Mouse (Mus musculus): ENCODE measurements around the gene Gm21983. TPM values are rescaled to one million over a fixed set of nuclear protein-coding genes. Genes with fewer than 3 reads are reported as not detected.
A peak's percentile ranks its signal among the peaks of the same experiment; 100 is the strongest.

Gm21983 gene
- polyA plus RNA-seq (2014; fragmentation: Nextera tagmentation; extraction: Ambion mirVana) = not detected in 2 replicates

DNA sequence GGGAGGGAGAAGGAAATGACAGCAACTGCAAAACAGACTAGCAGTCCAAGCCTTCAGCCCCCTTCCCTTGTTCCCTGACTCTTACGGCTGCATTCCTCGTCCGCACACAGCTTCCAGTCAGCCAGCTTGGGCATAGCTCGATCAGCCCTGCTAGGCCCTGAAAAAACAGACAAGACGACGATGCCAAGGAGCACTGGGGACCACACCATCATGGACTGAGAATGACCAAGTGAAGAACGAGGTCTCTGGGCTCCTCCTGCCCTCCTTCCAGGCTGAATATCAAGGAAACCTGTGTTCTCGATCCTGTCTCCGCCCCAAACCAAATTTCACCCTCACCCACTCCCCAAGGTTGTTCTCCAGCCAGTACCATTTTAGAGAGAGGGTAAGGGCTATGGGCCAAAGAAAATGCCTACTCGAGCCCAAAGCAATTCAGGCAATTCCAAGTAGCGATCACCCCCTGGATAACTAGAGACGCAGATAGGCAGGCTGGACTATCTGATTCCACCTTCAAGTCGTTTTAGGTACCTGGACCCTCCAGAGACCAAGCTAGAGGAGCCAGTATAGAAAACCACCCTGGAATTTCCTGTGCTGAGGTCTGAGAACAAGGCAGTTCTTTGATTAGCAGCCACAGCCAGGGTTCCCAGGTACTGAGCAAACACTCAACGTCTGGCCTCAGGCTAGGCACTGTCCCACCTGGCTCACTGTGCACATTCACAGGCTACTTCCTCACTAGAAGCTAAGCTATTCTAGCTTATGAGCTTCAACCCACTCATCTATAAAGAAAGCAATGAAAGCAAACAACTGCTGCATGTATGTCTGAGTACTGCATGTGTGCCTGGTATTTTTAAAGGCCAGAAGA is at the start of gene Gm21983, which contains the start of gene Mia:
Gm21983 (minus strand) TSS at position 250 of the 859 bp plus-strand sequence.
Mia (minus strand) TSS at position 321 of the 859 bp plus-strand sequence.
- Histone ChIP-seq H3K4me1 (ENCODE audit: control insufficient read depth, insufficient read depth, low read length) (peaks cover 14% of the 10 kb centered on the region), H3K27ac (replicated peaks; ENCODE audit: low read depth, low read length) (peak within 1 kb of the TSS; percentile 82), H3K9me3 (ENCODE audit: control insufficient read depth, low read length) (no peaks in the 10 kb centered on the region), H3K9ac (replicated peaks; ENCODE audit: low read length) (no peak within 1 kb of the TSS), H3K4me3 (replicated peaks; ENCODE audit: low read depth, low read length) (no peak within 1 kb of the TSS), H3K36me3 (ENCODE audit: control insufficient read depth, insufficient read depth, low read length) (peaks cover 21% of the 10 kb centered on the region), H3K4me2 (ENCODE audit: low read length) (0 out of 2 replicates have a peak within 1 kb of the TSS, but pooled peaks have one; percentile 4), H3K27me3 (ENCODE audit: control insufficient read depth, insufficient read depth, low read length) (no peaks in the 10 kb centered on the region)
- WGBS = 71% methylated on average over 14 of the region's 14 CpGs
- DNase-seq (no peak), ATAC-seq (ENCODE audit: low FRiP score, low TSS enrichment) (no peak)

DNA sequence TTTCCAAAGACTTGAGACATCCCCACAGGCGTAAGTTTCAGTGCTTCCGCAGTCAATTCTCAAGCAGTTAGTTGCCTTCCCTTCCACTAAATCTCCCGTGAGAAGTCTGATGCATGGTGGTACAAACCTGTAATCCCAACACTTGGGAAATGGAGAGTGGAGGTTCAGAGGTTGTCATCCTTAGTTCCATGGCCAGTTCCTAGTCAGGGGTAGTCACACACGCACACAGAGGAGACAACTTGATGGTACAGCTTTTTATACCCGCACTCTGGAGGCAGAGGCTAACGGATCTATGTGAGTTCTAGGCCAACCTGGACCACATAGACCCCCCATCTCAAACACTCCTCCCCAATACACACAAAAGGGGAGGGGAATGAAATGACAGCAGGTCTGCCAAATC is 48.0 kb upstream of the Gm21983 start:
- peak overlapping the region; percentile 93 for H3K4me2 ChIP-seq (ENCODE audit: low read length)

DNA sequence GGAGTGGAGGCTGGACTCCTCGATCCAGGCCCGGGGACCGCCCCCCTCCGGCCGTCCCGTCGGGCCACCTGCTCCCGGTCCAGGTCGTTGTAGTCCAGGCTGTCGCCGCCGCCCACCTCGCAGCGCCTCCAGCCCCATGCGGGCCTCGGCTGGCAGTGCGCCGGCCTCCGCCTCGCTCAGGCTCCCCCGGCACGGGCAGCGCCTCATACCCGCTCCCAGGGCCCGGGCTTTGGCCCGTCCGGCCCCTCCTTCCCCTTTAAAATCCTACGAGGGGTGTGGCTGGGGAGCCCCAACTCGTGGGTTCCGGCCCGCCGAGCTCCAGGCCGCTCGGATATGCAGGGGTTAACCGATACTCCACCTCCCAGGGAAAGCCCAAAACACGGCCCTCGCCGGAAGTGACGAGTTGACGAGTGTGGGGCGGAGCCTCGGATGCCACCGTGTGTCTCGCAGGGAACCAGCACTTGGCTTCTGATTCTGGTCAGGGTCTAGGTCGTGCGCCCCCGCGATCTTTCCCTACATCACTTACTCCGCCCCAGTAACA is 47.5 kb upstream of the Gm21983 start, which contains the start of gene Itpkc:
Itpkc (minus strand) TSS at position 381 of the 541 bp plus-strand sequence.
- Histone ChIP-seq H3K4me2 (ENCODE audit: low read length) (peak within 1 kb of the TSS; percentile 93), H3K4me3 (replicated peaks; ENCODE audit: low read depth, low read length) (peak within 1 kb of the TSS; percentile 55), H3K9ac (replicated peaks; ENCODE audit: low read length) (peak within 1 kb of the TSS; percentile 76), H3K27ac (replicated peaks; ENCODE audit: low read depth, low read length) (peak within 1 kb of the TSS; percentile 75), H3K4me1 (ENCODE audit: control insufficient read depth, insufficient read depth, low read length) (peaks cover 48% of the 10 kb centered on the region), H3K9me3 (ENCODE audit: control insufficient read depth, low read length) (no peaks in the 10 kb centered on the region), H3K27me3 (ENCODE audit: control insufficient read depth, insufficient read depth, low read length) (no peaks in the 10 kb centered on the region), H3K36me3 (ENCODE audit: control insufficient read depth, insufficient read depth, low read length) (peaks cover 1% of the 10 kb centered on the region; the same call in 1 of the 2 replicates)
- ATAC-seq (ENCODE audit: low FRiP score, low TSS enrichment) = peak; percentile 83
- DNase-seq = peak; percentile 97
- under 1% methylated on average over 49 of the region's 49 CpGs for WGBS

More for the DNA sequence above, 48.0 kb upstream of the Gm21983 start:
- no peak for ATAC-seq (ENCODE audit: low FRiP score, low TSS enrichment)
- H3K4me3 ChIP-seq (replicated peaks; ENCODE audit: low read depth, low read length) = peak overlapping the region; percentile 55
- peak overlapping the region; percentile 76; the same call in 1 of the 2 replicates for H3K9ac ChIP-seq (replicated peaks; ENCODE audit: low read length)
- H3K36me3 ChIP-seq (ENCODE audit: control insufficient read depth, insufficient read depth, low read length) = no peaks in the 10 kb centered on the region
- peaks cover 48% of the 10 kb centered on the region for H3K4me1 ChIP-seq (ENCODE audit: control insufficient read depth, insufficient read depth, low read length)
- WGBS = 17% methylated on average over 6 of the region's 6 CpGs
- H3K9me3 ChIP-seq (ENCODE audit: control insufficient read depth, low read length) = no peaks in the 10 kb centered on the region
- no peak for DNase-seq
- peak overlapping the region; percentile 75 for H3K27ac ChIP-seq (replicated peaks; ENCODE audit: low read depth, low read length)
- H3K27me3 ChIP-seq (ENCODE audit: control insufficient read depth, insufficient read depth, low read length) = no peaks in the 10 kb centered on the region

DNA sequence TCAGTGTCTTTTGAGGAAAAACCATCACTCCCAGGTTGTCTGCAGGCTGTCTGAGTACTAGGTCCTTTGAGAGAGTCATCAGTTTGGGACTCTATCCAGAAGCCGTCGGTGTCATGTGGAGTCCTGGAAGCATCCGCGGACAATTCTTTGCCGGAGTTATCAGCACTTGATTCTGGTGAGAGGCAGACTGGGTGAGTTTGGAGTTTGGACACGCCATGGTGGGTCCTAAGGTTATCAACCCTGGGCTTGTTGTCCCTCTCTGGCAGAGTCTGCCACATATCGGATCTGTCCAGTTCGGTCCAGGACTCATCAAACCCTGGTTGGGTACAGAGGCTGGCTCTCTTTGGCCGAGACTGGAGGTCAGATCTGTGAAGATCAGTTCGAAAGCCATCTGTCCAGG is 46.8 kb upstream of the Gm21983 start:
- peak overlapping the region; percentile 76 for H3K9ac ChIP-seq (replicated peaks; ENCODE audit: low read length)

DNA sequence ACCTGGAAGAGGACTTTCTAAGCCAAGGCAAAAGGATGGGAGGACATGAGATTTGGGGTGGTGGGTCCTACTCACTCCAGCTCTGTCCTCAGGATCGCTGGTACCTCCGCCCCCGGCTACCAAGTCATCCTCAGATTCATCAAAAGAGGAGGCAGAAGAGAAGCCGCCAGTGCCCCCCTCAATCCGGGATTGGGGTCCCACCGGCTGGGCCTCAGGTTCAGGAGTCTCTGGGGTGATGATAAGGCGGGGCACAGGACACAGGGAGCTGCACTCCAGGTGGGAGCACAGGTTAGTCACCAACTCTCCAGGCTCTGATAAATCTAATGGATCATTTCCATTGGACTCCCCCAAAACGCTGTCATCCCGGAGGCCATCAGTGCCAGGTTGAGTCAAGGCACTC is 46.4 kb upstream of the Gm21983 start:
- H3K4me1 ChIP-seq (ENCODE audit: control insufficient read depth, insufficient read depth, low read length) = peaks cover 46% of the 10 kb centered on the region
- no peak for DNase-seq
- WGBS = 34% methylated on average over 9 of the region's 9 CpGs

More for the DNA sequence above, 46.8 kb upstream of the Gm21983 start:
- Histone ChIP-seq H3K4me1 (ENCODE audit: control insufficient read depth, insufficient read depth, low read length) (peaks cover 46% of the 10 kb centered on the region), H3K4me3 (replicated peaks; ENCODE audit: low read depth, low read length) (peak overlapping the region; percentile 55), H3K4me2 (ENCODE audit: low read length) (peak overlapping the region; percentile 93), H3K27me3 (ENCODE audit: control insufficient read depth, insufficient read depth, low read length) (no peaks in the 10 kb centered on the region), H3K27ac (replicated peaks; ENCODE audit: low read depth, low read length) (peak overlapping the region; percentile 75; the same call in 1 of the 2 replicates), H3K9me3 (ENCODE audit: control insufficient read depth, low read length) (no peaks in the 10 kb centered on the region), H3K36me3 (ENCODE audit: control insufficient read depth, insufficient read depth, low read length) (peaks cover 3% of the 10 kb centered on the region; the same call in 1 of the 2 replicates)
- 3% methylated on average over 10 of the region's 10 CpGs for WGBS
- ATAC-seq (ENCODE audit: low FRiP score, low TSS enrichment) (no peak; the same call in 1 of the 2 replicates), DNase-seq (peak; percentile 11)

DNA sequence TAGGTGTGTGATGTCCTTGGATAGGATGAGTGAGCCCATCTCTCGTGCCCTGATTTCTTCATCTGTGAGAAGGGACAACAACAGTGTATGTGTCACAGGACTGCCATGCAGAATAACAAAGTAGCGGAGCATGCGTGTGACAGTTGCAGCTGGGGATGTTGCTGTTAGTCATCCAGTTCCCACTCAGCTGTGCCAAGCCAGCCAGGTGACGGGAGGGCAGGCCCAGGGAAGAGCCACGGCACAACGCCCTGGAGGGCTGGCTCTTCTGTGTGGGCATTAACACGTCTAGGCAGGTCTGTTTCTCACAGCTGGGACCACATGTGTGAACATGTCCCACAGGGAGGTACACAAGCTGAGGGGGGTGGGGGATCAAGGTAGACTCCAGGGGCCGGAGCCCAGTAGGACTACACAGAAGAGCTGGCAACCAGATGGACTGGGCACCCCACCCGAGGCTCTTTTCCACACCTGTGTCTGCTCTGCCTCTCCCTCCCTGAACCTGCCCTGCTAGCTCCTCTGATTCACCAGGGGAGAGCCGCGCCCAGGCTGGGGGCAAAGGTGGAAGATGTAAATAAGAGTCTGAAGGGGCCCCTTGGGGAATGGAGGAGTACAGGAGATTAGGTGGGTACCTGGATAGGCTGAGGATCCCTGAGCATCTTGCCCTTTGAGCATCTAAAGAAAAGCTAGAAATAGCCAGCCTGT is 44.1 kb upstream of the Gm21983 start:
- H3K36me3 ChIP-seq (ENCODE audit: control insufficient read depth, insufficient read depth, low read length) = peaks cover 3% of the 10 kb centered on the region; the same call in 1 of the 2 replicates
- no peaks in the 10 kb centered on the region for H3K27me3 ChIP-seq (ENCODE audit: control insufficient read depth, insufficient read depth, low read length)
- H3K9ac ChIP-seq (replicated peaks; ENCODE audit: low read length) = peak overlapping the region; percentile 76
- no peak overlapping the region for H3K27ac ChIP-seq (replicated peaks; ENCODE audit: low read depth, low read length)
- peak overlapping the region; percentile 55; the same call in 1 of the 2 replicates for H3K4me3 ChIP-seq (replicated peaks; ENCODE audit: low read depth, low read length)
- ATAC-seq (ENCODE audit: low FRiP score, low TSS enrichment) (no peak), DNase-seq (peak; percentile 5)
- peak overlapping the region; percentile 93 for H3K4me2 ChIP-seq (ENCODE audit: low read length)
- 81% methylated on average over 11 of the region's 11 CpGs for WGBS
- H3K4me1 ChIP-seq (ENCODE audit: control insufficient read depth, insufficient read depth, low read length) = peaks cover 46% of the 10 kb centered on the region
- H3K9me3 ChIP-seq (ENCODE audit: control insufficient read depth, low read length) = no peaks in the 10 kb centered on the region

More for the DNA sequence above, 46.4 kb upstream of the Gm21983 start:
- H3K4me2 ChIP-seq (ENCODE audit: low read length) = peak overlapping the region; percentile 93
- H3K9ac ChIP-seq (replicated peaks; ENCODE audit: low read length) = peak overlapping the region; percentile 76
- ATAC-seq (ENCODE audit: low FRiP score, low TSS enrichment) = no peak
- peaks cover 3% of the 10 kb centered on the region; the same call in 1 of the 2 replicates for H3K36me3 ChIP-seq (ENCODE audit: control insufficient read depth, insufficient read depth, low read length)
- H3K9me3 ChIP-seq (ENCODE audit: control insufficient read depth, low read length) = no peaks in the 10 kb centered on the region
- no peak overlapping the region for H3K27ac ChIP-seq (replicated peaks; ENCODE audit: low read depth, low read length)
- H3K4me3 ChIP-seq (replicated peaks; ENCODE audit: low read depth, low read length) = peak overlapping the region; percentile 55
- H3K27me3 ChIP-seq (ENCODE audit: control insufficient read depth, insufficient read depth, low read length) = no peaks in the 10 kb centered on the region

DNA sequence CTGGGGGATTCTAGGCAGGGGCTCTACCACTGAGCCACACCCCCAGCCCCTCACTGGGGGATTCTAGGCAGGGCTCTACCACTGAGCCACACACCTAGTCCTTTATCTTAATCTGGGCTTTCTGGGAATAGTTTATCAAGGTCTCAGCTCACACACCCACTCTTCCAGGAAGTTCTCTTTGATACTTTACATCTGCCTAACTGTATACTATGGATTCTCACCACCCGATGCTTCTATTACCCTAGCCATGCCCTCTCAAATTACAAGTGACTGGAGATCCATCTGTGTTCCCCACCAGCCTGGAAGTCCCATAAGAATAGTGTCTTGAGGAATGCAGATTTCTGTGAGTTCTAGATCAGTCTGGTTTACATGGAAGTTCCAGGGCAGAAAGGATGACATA is 41.7 kb upstream of the Gm21983 start:
- ATAC-seq (ENCODE audit: low FRiP score, low TSS enrichment) (no peak), DNase-seq (no peak)
- Histone ChIP-seq H3K4me1 (ENCODE audit: control insufficient read depth, insufficient read depth, low read length) (peaks cover 42% of the 10 kb centered on the region), H3K4me2 (ENCODE audit: low read length) (no peak overlapping the region), H3K36me3 (ENCODE audit: control insufficient read depth, insufficient read depth, low read length) (peaks cover 20% of the 10 kb centered on the region), H3K4me3 (replicated peaks; ENCODE audit: low read depth, low read length) (no peak overlapping the region), H3K9ac (replicated peaks; ENCODE audit: low read length) (no peak overlapping the region), H3K27me3 (ENCODE audit: control insufficient read depth, insufficient read depth, low read length) (no peaks in the 10 kb centered on the region), H3K9me3 (ENCODE audit: control insufficient read depth, low read length) (no peaks in the 10 kb centered on the region), H3K27ac (replicated peaks; ENCODE audit: low read depth, low read length) (no peak overlapping the region)
- 94% methylated on average over 1 of the region's 1 CpGs for WGBS

DNA sequence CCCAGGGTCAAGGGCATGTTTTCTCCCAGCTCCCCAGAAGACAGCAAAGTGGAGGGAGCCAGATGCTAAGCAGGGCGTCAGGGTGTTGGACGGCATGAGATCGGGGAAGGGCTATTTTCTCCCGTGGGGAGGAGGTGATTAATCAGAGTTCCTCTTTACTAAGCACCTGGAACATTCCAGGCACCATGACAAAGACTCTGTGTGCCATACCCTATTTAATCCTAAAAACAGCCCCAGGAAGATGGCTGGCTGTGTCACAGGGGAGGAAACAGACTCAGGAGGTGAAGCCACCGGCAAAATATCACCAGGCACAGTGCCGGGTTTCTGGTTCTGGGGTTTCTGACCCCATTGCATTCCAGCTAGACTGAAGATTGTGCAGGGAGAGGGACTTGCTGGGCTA is 41.1 kb upstream of the Gm21983 start:
- Histone ChIP-seq H3K9ac (replicated peaks; ENCODE audit: low read length) (no peak overlapping the region), H3K36me3 (ENCODE audit: control insufficient read depth, insufficient read depth, low read length) (peaks cover 26% of the 10 kb centered on the region)
- DNase-seq = no peak

More for the DNA sequence above, 41.1 kb upstream of the Gm21983 start:
- no peak for ATAC-seq (ENCODE audit: low FRiP score, low TSS enrichment)
- H3K27me3 ChIP-seq (ENCODE audit: control insufficient read depth, insufficient read depth, low read length) = no peaks in the 10 kb centered on the region
- H3K4me1 ChIP-seq (ENCODE audit: control insufficient read depth, insufficient read depth, low read length) = peaks cover 36% of the 10 kb centered on the region
- no peak overlapping the region for H3K4me2 ChIP-seq (ENCODE audit: low read length)
- no peak overlapping the region for H3K27ac ChIP-seq (replicated peaks; ENCODE audit: low read depth, low read length)
- H3K9me3 ChIP-seq (ENCODE audit: control insufficient read depth, low read length) = no peaks in the 10 kb centered on the region
- 83% methylated on average over 6 of the region's 6 CpGs for WGBS
- no peak overlapping the region for H3K4me3 ChIP-seq (replicated peaks; ENCODE audit: low read depth, low read length)
